Mouse (Mus musculus) cerebellum, postnatal 25 days (tissue): ENCODE results near the gene Dync2li1.

Experiments used
- DNase-seq, 2 experiments: peaks; one replicate each; pipeline ENCODE4 v3.0.0; 2021; ENCODE audit warnings: mixed read lengths in 2 of 2

The Dync2li1 gene

DNA sequence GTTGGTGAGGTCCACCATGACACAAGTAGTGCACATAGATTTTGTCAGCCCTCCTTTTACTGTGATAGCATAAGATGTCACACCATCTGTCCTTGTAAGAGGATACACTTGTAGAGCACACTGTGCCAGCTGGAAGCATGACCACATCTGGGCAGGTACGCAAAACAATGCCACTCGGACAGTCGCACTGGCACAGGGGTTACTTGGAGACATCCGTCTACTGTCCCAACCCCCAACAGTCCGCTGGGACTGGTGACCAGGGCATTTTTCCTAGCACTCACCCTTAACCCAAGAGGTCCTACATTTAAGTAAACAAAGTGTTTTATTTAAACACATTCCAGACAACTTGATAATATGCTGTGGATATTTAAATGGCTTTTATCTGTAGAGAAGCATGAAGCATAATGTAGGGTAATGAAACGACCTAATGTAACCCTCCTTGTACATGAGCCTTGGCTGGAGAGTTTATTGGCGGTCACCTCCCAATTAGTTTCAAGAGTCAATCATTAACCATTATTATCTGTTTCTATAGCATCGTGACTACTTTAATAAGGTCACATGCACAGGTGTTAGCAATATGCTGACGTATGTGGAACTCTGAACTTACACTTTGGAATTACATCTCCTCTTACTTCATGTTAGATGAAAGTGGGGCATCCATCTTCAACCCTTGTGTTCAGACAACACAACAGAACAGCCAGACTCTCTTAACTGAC, 24.2 kb downstream of the Dync2li1 start:
- DNase-seq: no peak

DNA sequence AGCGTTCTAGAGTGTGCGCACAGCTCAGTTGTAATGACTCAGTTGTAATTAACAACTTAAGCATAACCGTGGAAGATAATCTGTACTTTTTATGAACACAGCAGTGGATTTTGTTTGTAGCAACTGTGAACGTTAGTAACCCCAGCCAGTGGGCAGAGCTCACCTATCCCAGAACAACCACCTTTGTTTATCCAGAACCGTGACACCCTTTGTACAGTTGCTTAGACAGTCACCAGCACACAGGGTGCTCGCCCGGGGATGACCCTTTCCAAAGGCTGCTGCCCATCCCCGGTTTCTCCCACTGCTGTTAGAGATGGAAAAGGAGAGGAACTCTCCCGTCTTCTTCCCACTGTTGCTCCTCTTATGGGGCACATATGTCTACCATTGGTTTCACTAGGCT, 27.2 kb downstream of the Dync2li1 start:
- DNase-seq: no peak

DNA sequence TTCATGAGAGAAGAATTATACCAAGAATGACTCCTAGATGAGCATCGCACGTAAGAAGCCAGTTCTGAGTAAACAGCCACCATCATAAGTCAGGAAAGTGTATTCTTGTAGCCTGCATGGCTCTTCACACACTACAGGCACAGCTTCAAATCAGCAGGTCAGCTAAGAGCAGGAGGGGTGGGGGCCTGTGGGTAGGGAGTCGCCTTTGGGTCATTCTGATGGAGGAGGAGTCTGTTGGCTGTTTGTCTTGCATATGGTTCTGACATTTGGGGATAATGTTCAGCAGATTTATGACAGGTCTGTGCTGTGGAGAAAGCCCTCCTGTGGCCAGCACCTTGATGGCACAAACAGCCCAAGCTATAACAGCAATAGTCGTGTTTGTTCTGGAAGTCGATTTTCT, 29.9 kb downstream of the Dync2li1 start:
- no peak for DNase-seq

DNA sequence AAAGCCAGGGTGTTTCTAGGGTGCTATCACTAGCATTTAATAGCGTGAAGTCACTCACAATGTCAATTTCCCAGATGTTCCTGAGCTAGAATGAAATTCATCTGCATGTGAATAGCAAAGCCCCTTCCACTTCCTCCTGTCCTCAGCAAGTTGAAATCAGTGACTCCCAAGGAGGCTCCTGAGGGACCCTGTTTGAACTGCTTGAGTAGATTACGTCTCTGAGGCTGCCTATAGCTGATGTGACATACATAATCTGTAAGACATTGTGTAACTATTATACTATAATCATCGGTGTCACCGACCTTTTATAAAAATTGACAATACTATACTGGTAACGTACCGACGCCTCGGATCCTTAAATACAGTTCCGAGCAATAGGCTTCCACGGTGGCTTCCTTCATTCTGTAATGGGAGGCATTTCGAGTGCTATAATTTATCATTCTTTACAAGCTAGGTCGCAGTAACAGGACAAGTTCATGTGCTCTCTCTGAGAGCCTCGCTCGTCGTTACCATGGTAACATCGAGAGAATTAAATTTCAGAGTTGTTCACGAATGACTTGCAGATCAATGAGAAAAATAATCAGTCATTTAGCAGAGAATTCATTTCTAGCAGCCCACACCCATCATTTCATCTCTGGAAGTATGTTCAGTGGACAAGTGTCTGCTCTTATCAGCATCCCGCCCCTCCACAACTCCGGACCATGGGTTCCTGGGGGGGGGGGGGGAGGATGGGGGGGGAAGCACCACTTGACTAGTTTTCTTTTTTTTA, 30.5 kb downstream of the Dync2li1 start:
- DNase-seq: no peak

DNA sequence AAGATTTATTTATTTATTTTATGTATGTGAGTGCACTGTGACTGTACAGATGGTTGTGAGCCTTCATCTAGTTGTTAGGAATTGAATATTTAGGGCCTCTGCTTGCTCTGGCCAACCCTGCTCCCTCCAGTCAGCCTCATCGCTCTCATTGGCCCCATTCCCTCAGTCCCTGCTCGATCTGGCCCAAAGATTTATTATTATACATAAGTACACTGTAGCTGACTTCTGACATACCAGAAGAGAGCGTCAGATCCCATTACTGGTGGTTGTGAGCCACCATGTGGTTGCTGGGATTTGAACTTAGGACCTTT, 31.1 kb downstream of the Dync2li1 start:
- DNase-seq: no peak

DNA sequence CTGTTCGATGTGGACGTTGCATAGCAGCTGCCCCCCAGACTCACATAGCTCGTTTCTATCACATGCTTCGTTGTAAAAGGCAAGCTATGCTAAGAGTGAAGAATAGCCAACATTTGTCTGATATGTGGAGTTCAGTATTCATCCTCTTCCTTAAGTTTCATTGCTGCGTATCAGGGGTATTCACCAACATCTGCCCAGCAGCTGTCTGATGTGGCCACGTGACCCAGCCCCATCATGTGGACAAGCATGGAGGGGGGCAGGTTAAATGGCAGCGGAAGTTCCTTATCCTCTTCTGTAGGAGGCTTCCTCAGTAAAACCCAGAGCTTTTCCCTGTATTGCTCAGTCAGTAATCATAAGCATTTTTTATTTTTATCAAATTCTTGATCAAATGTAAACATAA, 31.5 kb downstream of the Dync2li1 start:
- no peak for DNase-seq

DNA sequence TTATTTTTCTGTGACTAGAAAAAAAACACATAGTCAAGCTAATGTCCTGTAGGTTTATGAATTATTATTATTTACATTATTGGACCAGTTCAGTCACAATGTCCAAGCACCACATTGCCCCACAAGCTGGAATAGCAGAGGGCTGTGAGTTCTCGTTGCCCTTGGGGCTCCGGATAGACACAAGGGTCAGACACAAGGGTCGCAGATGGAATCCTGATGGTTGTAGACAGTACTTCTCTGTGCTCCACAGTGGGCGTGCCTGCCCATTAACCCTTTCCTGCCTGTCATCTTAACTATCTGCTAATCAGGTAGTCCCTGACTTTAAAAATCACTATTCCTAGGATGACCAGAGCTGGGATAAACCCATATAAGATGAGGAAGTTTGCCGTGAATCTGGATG, 31.9 kb downstream of the Dync2li1 start:
- DNase-seq: no peak

DNA sequence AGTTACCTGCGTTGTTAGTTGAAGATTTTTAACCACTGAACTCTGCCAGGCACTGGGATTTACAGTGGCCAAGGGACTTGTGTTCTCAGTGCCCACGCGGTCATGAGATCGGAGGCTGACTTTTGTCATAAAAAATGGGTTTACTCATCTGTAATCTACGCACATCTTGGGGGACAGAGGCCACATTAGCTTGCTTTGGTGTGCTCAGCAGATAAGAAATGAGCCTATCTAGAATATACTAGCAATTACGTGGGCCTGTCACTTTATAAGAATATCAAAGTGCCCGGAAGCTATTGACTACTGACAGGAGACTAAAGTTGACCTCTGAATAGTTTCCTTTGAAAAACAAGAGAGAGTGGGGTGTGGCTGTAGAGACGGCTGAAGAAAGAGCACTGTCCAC, 32.7 kb downstream of the Dync2li1 start:
- DNase-seq: no peak

DNA sequence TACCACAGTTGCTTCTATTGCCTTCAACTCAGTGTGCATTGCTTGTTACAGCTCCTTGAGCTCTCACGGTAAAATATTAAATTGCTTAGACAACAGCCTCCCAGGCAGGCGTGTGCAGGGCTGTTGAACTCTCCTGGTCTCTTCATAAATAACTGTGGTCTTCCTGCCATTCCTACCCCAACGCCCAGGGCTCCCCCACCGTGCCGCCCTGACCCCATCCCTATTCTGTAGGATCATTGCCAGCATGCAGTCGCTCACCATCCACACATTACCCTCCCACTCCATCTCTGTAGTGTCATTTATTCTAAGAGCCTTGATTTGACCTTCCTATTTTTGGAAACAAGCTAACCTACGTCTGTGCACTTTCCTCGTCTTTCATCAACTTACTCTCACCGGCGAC, 38.8 kb downstream of the Dync2li1 start:
- DNase-seq: no peak

DNA sequence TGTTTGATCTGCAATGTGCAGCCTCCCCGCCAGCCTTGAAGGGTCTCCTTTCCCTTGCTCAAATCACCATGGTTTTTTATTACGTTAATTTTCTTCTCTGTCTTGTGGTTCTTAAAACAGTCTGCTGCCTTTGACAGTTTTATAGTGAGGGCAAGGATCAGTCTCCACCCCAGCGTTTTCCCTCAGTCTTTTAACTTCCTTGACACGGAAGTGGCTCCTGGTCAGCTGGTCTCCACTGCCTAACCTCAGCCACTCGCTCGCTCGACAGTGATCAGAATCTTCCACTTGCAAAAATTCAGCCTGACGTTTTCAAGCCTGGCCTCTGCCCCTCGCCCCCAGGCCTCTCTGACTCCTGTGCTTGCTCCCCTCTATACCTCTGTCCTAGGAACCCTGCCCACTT, 39.4 kb downstream of the Dync2li1 start:
- DNase-seq: no peak

DNA sequence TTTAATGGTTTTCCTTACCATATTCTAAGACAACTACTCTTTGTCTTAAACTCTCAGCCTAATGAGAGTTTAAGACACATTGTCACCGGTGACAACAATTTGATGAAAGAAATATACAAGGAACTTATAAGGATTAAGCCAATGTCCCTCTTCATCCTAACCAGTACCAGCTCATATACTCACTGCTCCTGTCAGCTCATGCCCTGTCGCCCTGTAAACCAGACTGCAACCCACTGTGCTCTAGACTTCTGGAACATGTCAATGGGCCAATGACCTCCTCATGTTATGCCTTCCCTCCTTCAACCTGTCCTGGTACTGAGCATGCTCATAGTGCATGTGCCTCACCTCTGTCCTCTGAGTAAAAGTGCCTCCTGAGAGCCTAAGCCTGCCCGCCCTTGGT, 41.6 kb downstream of the Dync2li1 start:
- no peak for DNase-seq

DNA sequence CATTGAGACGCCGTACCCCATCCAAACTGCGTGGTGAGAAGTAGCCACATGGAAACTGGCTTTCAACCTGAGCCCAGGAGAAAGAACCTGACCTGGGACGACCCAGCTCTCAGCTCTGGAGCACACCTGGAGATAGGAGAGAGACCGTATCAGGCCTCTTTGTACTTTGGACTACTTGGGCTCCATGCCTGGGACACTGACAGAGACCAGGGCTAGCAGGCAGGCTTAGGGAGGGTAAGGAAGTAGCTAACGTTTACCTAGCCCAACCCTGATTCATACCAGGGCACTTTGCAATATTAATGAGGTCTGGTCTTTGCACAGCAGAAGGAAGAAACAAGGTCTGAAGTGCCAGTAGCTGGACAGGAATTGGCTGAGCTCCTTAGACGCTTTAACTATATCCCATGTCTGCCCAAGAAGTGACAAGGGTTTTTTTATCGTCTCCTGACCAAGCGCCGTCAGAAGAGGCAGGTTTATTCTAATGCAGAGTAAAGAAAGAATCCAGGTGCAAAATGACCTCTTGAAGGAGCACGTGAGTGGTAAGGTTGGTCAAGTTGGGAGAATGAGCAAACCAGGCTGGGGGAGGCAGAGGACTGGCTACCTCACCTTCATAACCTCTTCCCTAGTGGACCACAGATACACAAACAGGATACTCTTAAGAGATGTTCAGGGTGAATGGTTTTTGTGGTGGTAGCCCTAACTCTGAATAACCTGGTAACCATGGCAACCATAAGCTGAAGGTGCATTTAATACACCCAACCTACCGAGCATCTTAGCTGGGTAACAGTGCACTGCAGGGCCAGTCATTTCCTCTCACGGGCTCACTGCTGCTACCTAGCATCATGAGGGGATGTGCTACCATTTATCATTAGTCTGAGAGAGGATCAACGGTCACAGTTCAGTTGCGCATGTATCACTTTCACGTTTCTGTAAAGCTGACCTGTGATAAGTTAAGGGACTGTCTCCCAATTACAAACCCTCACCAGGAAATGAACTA, 46.4 kb downstream of the Dync2li1 start:
- DNase-seq: no peak

DNA sequence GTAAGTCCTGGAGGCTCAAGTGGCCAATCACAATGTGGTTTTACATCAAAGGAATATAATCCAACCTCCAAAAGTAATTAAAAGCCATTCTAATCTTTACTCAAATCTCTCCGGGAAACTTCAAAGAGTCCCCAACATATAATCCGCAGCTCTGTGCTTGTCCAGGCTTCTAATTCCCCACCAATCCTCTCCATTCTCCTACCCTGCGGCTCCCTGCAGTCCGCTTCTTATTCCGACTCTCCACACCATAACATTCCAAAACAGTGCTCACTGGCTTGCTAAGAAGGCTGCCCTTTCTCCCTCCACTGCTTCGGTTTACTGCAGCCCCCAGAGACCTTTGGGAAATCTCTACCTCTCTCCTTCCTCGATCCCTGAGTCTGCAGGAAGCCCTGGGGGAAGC, 47.8 kb downstream of the Dync2li1 start:
- DNase-seq: no peak

DNA sequence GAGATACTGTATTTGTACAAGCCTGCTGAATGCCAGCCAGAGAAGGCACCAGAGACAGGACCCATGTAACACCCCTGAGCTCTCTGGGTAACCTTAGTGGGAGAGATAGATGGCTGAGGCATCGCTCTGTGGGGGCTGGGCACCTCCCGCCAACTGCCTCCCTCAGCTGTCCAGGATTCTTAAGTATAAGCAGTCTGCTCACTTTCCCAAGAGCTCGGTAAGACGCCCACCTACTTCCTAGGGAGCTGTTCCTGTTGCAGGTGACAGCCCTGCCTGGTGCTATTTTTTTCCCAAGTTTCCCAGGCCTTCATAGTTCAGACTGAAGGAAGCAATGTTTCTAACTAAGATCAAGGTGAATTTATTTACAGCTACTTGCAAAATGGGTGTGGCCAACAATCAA, 48.9 kb downstream of the Dync2li1 start:
- no peak for DNase-seq

DNA sequence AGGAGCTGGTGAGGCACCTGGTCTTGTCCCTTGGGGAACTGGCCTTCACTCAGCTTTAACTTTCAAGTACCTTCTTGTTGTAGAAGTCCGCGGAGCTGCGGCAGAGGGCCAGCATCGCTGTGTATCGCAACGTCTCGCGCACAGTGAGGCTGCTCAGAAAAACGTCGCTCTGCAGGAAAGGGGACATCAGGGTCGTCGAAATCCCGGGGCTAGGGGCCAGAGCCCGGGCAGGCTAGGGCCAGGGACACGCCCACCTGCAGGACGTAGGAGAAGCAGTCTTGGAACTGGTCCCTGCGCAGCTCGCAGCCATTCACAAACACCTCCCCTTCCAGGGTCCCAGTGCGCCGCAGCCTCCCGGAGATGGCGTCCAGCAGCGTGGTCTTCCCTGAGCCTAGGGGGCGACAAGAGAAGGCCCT, 49.7 kb downstream of the Dync2li1 start, which contains the start of gene Abcg8:
Abcg8 (plus strand) TSS at position 352 of the 416 bp plus-strand sequence.
- DNase-seq: no peak

DNA sequence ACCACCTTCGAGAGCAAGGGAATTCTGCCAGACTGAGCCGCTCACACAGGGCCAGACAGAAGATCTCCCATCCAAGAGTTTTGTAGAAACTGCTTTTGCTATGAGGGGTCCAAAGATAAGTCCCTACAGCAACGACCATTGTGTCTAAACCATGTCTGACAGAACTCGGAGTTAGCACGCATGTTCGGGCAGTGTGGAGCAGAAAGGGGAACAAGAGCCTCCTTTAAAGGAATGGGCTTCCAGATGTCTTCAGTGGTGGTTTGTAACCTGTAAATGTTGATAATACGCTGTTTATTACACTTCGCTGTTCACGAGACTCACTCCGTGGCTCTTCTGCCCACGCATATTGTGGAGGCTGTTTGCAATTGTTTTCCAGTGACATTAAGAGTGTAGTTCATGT, 51.3 kb downstream of the Dync2li1 start:
- no peak for DNase-seq

DNA sequence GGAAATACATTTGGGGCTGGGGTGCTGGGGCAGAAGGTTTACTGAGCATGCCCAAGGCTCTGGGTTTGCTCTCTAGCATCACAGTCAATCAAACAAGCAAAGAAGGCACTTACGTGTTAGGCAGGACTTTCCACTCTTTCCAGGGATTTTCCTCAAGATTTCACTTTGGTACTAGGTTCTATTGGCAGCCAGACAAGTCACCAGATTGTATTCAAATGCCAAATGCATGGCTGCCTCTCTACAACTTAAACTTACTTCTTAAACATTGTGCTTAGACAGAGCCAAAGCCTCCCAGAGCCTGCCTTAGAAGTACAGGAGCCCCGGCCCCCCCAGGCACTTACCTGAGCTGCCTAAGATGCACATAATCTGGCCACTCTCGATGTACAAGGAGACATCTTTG, 55.4 kb downstream of the Dync2li1 start:
- no peak for DNase-seq

DNA sequence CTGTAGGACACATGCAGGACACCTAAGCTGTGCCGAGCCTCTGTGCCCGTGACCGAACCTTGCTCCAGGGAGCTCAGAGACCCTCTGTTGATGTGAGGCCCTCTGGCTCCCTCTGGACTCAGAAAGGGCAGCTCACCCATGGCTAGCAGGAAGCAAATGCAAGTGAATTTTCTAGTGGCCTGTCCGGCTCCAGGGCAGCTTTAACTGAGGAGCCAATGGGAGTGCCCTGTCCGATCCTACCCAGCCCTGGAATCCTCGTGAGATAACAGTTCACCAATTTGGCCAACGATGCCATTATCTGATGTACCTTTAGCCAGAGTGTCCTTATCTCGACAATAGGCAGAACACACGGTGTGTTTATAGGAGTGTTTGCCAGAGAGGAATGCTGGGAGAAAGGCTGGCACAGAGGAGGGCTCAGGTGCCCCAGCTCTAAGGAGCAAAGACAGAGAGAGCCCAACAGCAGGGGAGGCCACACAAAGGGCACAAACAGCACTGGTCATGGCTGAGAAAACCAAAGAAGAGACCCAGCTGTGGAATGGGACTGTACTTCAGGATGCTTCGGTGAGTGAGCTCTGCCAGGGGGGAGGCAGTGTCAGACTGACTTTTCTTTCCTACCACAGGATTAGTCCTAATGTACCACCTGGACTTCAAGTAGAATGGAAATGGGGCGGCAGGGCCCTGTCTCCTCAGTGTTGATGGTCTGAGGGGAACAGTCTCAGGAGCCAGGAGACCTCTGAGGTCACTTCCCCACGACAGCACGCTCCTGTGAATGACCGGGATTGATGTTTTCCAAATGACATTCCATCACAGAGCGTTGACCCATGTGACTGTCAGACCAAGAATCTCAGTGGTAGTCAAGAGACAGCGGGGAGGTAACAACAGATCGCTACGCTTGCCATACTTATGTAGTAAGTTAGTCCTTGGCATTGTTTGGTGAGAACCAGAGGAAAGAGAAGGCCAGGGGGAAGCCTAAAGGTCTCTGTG, 56.7 kb downstream of the Dync2li1 start, which contains the start of gene Abcg5:
Abcg5 (minus strand) TSS at position 278 of the 984 bp plus-strand sequence.
- no peak for DNase-seq

DNA sequence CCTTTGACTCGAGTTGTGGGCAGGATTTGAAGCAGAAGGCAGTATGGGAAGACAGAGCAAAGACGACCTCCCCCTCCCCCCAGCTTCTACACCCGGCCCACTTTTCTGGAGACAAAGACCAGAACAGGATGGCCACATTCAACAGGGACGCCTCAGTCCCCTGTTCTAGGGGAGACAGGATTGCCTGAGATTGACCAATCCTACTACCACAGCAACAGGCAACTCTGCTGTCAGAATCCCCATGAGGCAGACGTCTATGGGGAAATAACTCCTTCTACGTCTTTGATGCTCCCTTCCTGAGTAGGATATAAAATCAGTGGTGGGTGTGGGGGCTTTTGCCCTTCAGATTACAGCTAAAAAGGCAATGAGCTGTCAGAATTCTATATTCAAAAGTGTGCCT, 58.0 kb downstream of the Dync2li1 start:
- DNase-seq: no peak

DNA sequence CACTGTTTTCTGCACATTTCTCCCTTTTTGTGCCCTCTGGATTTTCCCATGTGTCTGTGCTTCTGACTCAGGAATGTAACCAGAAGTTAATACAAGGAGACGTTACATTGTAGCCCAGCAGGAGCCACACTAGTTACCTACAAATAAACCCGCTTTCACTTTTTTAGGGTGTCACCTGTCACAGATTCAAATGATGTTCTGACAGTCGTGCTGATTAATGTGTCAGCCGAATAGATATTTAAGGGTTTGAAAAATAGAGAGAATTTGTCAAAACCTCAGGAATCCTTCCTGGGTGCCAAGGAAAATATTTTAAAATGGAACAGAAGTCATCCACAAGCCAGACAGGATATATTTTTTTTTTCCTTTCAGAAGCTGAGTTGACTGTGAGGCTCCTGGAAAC, 59.0 kb downstream of the Dync2li1 start:
- DNase-seq: no peak

DNA sequence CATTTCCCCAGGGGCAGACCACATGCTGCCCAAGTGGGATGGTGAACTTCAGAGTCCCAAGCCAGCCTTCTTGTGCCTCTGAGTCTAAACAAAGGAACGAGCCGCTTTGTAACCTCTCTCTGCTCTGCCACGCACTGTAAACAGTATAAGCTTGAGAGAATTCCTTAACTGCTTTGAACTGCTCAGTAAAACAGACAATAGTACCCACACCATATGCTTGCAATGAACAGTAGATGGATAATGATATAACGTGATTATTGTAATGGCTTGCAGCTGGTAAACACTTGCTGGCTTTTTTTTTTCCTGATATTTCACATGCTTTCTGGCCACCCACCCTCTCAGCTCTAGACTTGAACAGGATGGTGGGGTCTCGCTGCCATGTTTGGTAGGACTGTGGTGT, 61.7 kb downstream of the Dync2li1 start:
- DNase-seq: no peak

DNA sequence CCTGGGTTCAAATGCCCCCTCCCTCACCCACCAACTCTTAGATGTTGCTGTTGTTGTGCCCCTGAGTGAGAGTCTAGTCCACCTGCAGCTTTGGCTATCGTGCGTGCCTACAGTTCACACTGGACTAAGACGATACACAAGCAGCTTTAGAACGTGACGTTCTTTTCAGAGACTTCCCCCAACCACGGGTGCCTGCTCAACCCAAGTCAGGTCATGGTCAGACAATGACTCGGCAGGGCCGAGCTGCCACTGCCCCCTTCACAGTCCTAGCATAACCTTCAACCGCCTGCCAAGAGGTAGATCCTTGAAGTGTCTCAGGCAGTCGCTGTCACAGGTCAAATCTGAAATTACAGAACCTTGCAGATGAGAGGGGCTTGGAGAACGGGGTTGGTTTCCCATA, 62.5 kb downstream of the Dync2li1 start:
- DNase-seq: no peak
